Mouse (Mus musculus): Measurements from ENCODE around the gene Grik4.
A peak's percentile ranks its signal among the peaks of the same experiment; 100 is the strongest.

Gene Grik4

DNA sequence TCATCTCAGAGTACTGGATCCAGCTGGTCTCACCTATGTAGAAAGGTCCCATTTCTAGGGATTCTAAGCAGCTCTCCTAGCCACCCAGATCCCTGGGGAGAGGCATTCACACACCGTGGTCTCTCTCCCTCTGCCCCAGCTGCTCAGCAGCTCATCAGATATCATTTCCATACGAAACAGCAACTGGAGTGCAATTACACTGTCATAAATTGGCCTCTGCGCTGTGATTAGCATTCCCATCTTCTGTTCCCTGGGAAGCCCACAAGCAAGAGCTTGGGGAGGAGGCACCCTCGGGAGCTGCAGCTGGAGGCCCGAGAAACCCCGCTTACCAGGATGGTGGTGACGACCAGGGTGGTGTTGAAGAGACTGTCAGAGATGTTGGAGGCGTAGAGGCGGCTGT lies 346.8 kb downstream of the Grik4 start:
- no peak for DNase-seq (ENCODE audit: low read depth, low spot score)

DNA sequence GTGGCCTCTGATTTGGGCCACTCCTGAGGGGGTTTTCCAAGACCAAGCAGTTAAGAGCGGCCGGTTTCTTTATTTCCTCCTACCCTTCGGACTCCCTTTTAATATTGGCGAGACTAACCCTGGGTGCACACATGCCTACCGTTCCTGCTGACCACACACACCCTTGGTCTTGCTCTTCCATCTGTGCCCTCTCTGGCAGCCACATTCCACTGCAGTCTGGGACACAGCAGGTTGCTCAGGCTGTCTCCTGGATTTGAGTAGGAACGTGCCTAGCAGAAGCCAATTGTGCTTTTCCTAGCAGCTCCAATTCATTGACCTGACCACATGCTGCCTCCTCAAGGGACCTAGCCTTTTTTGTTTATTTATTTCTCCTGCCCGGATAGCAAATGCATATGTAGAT lies 365.8 kb downstream of the Grik4 start:
- no peak for DNase-seq (ENCODE audit: low read depth, low spot score)

DNA sequence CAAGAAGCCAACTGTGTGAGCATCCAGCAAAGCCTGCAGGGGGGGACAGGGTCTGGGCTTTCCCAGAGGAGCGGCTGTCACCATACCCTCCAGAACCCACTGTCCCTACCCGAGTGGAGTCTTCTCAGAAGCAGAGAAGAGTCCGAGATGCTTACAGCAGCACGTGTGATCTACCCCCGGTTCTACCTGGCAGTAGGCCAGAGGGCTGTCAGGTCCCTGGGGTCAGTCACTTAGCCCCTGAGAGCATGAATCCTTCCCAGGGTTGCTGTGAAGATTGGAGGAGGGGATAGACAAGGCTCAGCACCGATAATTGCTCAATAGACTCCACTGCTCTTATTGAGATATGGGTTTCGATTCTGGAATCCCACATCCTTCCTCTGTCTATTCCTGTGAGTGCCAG lies 366.2 kb downstream of the Grik4 start:
- no peak for DNase-seq (ENCODE audit: low read depth, low spot score)

DNA sequence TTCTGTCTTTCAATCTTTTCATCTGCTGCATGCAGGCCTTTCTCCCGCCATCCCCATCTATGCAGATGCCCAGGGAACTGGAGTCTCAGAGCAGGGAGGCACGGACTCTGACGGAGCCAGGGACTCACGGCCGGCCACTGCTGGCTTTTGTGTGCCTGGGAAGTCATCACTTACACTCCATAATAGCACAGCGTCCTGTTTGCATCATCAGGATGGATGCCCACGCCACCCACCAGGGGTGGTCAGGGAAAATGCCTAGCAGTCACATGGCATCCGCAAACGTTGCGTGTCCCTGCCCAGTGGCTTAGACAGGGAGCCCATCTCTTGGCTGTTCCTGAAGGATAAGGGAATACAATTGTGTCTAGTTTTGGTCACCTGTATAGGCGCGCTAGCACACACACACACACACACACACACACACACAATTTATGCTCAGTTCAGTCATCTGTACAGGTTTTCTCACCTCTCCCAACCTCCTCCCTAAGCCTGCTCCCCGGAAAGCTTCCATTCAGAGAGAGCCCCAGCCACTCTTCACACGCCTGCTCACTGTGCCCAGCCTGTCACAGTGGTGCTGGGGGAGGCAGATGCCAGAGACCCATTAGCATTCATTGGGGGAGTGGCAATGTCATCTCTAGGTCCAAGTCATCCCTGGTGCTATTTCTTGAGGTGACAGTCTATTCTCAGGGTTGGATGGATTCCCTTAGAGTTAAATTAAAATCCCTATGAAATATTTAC lies 370.5 kb downstream of the Grik4 start:
- no peak for DNase-seq (ENCODE audit: low read depth, low spot score)

DNA sequence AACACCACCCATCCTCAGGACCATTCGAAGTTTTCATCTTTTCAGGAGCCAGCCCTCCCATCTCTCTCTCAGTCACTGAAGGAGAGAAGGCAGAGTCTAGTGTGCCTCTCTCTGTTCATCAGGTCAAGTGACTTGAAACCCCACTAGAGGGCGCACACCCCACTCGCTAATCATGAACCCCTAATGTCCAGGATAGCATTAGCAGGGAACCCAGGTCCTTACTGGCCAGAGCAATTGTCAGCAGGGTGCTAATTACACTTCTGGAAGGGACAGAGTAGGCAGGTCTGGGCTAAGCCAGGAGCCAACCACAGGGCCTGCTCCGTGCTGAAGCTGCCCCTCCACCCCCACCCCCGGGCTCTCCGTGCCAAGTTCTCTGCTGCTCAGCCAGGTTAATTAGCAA lies 371.1 kb downstream of the Grik4 start:
- DNase-seq (ENCODE audit: low read depth, low spot score), result peak; percentile 45

DNA sequence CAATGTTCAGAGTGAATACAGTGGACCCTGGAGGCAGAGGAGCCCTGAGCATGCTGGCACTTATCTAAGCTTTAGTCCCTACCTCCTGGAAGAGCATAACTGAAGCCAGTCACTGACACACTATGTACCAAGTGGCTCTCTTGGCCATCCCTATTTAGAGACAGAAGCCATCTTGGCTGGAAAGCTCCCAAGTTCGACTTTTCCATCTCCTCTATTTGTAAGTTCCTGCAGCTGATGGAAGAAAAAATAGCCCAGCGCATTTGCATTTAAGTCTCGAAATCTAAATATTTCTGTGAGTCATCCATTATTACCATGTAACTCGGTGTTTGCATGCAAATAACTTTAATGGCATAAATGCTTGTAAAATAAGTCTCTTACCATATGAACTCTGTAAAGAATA lies 378.4 kb downstream of the Grik4 start:
- DNase-seq (ENCODE audit: low read depth, low spot score), result no peak

DNA sequence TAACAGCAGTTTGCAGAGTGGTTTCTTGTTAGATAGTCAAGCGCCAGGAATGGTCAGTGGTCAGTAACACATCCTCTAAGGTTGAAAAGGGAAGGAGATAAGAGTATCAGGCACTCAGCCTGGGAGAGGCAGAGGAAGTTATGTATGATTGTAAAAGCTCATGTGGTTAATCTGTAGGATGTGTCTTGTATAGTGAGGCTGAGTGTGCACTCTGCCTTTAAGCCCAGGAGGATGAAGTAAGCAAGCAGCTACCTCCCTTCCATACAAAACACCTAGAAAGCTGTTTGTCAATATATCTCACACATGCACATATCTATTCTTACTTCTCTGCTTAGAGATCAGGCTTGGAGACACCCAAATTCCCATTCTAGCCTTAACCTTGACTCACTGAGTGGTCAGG lies 389.1 kb downstream of the Grik4 start:
- no peak for DNase-seq (ENCODE audit: low read depth, low spot score)

DNA sequence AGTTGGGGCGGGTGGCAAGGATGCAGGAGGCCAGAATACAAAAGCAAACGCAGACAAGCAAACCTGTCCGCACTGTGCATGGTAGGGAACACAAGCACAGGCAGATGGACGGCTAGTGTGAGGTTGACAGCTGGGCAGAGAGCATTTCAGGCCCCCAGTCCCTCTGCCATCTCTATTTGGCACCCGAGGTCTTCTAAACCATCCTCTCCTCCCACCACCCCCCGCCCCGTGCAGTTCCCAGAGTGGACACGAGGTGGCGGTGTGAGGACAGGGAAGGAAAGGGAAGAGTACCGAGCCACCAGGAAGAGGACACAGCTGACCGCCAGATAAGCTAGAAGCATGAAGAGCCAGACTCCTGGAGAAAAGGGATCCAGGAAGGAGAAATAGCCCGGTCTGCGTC lies 394.2 kb downstream of the Grik4 start:
- DNase-seq (ENCODE audit: low read depth, low spot score), result peak; percentile 41

DNA sequence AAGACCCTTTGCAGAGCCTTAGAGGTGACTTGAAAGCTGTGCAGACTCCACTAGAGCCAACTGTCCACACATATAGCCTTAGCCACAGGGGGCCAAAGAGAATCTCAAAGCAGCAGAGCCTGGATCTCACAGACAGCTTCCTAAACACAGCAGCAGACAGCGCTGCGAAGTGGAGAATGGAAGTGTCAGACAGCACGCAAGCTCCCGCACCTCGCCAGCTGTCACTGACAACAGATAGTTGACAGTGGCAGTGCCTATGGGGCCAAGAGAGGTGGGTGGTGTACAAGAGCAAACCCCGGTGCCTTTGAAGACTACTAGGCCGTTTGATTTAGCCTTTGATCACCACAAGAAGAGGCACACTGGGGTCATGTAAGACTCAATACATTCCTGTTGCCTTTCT lies 395.3 kb downstream of the Grik4 start:
- no peak for DNase-seq (ENCODE audit: low read depth, low spot score)

DNA sequence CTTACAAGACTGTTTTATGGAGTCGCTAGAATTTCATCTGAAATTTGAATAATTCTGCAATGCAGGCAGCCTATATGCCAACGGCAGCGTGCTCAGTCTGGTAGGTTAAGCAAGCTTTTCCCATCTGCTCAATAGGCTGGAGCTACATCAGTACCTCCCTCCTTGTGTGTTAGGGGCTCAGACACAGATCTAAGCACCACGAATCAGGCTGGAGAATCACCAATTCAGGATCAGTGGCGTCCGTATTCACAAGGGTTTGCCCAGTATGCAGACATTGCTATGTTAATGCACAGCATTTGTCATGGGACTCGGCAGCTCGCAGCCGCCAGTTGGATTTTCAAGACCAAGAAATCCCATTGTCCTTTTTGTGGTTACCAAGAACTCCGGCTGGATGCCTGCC lies 399.8 kb downstream of the Grik4 start:
- DNase-seq (ENCODE audit: low read depth, low spot score), result no peak

DNA sequence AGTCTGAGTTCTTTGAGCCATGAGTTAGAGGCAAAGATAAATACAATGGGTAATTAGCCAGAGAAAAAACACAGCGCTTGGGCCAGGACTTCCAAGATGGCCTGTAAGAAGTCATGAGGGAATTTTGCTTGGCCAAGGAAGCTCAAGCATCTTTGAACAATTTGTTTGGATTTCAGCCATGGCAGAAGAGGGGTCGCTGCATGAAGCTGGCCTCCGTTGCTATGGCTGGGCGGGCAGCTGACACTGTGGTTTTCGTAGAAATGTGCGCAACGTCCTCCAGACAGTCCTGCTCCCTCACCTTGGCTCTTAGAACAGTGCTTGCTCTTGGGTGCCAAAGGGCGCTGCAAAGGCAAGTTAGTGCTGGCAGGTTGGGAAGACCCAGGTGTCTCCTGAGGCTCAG lies 410.8 kb downstream of the Grik4 start:
- DNase-seq (ENCODE audit: low read depth, low spot score), result no peak

DNA sequence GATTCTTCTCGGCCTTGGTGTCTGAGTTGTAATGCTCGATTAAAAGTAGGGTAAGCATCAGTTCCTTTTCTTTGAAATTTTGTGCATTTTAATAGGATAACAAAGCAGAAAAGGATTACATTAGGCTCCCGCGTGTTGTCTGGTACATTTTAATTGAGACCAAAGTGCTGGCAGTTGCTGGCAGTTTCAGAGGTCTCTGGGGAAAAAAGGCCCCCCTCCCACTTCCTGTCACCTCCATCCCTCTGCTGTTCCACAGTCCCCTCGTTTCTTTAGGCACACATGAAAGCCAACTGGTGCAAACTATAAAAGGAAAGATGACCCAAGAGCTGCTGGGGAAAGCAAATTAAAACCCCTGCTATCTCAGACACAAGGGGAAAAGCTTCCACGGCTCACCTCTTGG lies 411.3 kb downstream of the Grik4 start:
- DNase-seq (ENCODE audit: low read depth, low spot score), result no peak

DNA sequence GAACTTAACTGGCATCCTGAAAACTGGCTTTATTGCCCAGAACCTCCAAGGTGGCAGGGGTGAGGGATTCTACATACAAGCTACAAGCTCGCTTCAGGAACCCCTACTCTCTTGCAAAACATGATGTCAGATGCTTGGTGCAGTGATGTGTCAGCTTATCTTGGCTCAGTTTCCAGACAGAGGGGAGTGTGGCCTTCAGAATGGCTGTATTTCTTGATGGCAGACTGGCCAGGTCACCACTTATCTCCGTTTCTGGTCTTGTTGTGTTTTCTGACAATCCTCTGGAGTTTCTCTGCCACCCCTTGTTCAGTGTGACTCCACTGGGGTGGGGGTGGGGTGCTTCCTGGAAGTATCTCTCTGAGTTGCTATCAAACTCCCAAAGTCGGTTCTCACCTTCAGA lies 412.3 kb downstream of the Grik4 start:
- no peak for DNase-seq (ENCODE audit: low read depth, low spot score)

DNA sequence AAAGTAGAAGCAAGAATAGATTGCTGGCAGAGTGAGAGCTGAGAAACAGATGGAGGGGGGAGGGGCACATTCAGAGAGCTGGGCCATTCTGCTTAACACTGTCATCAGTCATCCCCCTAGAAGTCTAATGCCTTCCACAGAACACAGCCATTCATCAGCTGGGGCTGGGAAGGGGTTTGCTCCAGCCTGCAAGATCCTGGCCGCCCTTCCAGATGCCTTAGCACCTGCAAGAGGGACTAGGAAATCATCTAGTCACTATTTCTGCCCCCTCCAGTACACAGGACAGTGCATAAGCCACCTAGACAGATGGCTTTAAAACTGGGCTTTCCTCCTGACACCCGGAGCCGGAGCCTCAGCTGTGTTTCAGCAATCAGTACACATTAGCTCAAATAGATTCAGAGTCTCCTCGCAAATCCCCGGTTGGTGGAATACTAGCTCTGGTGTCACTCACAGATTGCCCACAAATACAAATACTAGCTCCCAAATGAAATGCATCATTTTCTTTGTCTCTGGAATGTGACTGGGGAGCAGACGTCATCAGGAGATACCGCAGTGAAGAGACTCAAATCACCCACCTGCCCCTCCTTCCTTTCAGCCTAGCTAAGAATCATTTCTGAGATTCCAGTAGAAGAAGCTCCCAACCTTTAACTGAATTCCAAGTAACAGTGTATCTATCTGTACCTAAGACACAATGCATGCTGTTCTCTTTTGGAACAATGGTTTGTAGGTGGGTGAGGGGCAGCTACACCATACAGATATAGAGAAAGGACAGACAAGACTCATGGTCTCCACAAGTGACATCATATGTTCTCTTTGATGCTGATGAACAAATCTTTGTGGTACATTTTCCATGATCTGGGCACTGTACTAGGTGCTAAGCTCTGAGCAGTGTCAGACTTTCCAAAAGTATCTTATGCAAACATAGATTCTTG lies 413.8 kb downstream of the Grik4 start:
- DNase-seq (ENCODE audit: low read depth, low spot score), result no peak

DNA sequence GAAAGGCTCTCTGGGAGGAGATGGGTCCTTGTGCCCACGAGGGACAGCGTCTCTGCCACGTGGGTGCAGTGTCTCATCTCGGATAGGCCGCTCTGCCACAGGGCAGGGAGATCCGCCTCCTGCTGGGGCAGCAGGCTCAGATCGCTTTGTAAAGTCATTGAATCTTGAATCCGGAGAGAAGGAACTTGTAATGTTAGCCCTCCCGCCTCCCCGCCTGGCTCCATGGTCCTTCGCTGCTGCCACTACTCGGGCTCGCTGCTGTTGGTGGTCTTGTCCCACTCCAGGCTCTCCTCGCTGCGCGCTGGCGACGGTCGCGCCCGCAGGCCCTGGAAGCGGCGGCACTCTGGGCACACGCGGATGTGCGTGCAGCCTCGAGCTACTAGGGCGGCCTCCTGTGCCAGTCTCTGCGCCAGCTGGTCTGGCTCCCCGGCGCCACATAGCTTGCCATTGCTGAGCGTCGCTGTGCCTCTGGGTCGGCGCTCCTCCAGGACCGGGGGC lies 423.7 kb downstream of the Grik4 start:
- DNase-seq (ENCODE audit: low read depth, low spot score), result no peak

DNA sequence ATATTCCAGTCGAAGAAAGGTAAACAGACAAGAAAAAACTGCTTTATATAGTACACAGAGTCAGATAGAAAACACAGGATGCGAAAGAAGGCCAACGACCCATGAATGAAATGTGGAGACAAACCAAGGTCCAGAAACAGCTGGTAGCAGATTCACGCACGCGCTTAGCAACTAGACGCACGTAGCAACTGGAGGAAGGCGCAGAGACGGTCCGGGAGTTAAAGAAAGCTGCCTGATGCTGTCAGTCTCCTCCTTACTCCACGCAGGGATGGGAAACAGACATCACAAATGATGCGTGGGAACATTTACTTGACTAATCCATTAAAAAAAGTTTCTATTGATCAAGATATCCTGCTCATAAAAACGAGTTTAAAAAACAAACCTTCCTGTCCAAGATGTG lies 426.1 kb downstream of the Grik4 start:
- no peak for DNase-seq (ENCODE audit: low read depth, low spot score)

DNA sequence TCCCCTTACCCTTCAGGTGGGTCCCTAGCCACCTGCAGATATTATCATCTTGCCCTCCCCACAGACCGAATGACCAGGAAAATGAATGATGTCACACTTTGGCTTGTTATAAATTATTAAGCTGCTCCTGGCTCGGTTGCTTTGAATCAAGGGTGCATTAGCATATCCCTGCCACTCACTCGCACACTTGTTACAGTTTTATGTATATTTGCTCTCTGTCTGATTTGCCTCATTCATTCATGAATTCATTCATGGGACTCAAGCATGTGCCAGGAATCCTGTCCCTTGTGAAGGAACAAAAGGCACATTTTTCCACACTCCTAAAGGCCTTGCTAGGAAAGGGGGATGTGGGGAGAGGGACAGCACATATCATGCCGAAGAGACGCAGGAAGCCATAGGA lies 431.1 kb downstream of the Grik4 start:
- DNase-seq (ENCODE audit: low read depth, low spot score), result no peak

DNA sequence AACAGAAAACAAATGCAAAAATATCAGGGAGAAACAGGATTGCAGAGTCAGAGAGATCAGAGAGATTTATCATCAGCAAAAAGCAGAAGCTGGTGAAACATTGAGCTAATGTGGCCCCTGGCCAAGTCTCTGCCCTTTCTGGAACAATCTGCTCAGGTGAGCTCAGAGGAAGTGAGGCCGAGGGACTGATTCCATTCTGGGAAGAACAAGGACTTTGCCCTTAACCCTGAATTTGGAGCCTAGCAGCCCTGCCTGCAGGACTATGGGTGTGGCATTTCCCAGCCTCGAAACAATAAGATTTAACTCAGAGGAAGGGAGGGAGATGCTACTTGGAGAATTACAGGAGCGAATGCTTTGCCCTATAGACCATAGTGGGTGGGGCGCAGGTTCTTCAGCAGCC lies 432.0 kb downstream of the Grik4 start:
- no peak for DNase-seq (ENCODE audit: low read depth, low spot score)

DNA sequence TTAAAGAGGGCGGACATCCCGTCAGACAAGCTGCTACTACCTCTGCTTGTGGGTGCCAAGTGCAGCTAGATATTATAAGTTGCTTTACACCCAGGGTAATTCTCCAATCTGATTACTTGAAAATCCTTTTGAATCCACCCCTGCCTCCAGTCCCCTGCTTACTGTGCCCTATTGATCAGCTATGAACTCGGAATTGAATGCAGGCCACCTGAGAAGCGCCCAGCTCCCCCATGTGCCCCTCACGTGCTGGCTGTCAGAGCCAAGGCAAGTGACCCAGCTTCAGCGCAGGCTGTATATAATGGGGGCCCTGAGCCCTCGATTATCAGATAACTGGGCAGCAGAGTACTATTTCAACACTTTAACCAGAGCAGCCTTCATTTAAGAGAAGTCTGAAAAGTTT lies 436.1 kb downstream of the Grik4 start:
- no peak for DNase-seq (ENCODE audit: low read depth, low spot score)

DNA sequence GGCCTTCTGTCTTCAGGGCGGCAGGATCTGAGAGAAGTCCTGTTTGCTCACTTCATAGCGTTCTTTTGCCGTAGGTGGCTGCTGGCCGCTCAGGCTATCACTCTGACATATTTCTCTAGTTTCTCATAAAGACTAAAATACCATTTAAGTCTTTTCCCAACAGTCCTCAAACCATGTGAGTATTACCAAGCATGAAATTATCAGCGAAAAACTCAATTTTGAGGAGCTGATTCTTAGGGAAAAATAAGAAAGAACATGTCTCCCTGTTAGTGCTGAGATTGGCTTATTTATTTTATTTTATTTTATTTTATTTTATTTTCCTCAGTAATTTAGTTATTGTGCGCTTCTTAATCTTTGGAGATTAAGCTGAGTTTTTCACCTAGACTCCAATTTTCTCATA lies 436.6 kb downstream of the Grik4 start, which contains the start of gene Tbcel:
Gene Tbcel (minus strand): TSS at position 101 of the 400 bp plus-strand sequence.
- DNase-seq (ENCODE audit: low read depth, low spot score), result no peak

DNA sequence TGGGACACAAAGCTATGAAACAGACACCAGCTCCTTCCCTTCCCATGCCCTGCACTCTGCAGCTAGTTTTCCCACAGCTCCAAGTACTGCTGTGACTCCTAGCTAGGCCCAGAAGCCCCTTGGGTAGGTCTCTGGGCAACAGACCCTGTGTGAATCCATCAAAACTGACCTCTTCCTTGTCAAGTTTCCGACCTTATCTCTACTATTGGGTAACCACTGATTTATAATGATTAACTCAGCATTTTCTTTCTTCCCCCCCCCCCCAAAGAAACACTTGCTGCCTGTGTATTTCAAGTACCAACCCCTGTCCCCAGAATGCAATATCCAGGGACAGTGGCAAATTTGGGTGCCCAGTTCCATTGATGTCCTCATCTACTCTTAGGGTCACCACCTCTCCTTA lies 437.3 kb downstream of the Grik4 start:
- DNase-seq (ENCODE audit: low read depth, low spot score), result no peak

DNA sequence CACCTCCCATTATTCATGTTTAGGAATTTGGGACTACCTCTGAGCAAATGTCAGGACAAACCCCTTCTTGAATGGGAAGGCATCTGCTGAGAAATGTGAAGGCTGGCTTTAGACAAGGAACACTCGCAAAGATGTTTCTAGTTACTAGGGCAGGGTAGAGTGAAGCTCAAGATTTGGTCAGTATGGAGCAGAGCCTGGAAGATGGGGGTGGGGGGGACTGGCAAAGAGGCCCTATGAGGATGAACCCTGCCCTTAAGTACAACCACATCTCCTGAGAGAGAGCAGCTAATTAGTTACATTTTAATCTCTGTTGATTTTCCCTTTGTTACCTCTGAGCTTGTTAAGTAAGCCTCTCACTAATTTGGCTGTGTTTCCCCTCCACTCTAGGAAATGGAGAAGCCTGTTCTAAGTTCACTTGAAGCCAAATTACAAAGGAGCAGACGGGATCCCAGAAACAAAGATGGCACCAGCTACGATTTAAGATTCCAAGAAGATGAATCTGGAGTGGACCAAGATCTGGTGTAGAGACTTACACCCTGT lies 439.3 kb downstream of the Grik4 start:
- DNase-seq (ENCODE audit: low read depth, low spot score), result no peak

DNA sequence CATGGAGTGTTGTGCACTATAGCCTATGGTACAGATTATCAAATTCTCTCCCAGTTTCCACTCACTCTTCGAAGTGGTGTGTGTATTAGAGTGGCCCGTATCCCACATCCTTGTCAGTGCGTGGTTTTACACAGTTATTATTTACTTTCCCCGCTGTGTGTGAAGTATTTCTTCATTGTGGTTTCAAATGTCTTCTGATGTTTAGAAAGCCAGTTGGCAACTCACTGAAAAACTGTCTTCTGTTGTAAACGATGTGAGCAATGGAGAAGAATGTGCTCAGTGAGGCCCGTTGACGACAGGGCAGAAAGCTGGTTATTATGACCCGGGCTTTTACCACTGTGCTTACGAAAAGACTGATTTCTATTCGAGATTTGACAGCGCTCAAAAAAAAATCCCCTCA lies 439.7 kb downstream of the Grik4 start:
- DNase-seq (ENCODE audit: low read depth, low spot score), result no peak

Measured in retina, adult 2 months (tissue).